Mouse (Mus musculus) liver, embryonic 14.5 days (tissue): ENCODE results near the gene Methig1. TPM values are rescaled to one million over a fixed set of nuclear protein-coding genes. Genes with fewer than 3 reads are reported as not detected.
"Not testable (repeated sequence)": the region's sequence is repeated elsewhere in the genome, so short reads cannot be mapped to it uniquely, and the experiment has no call there.

Experiments used
- ATAC-seq: fragments of 200-750 bp; cut with Nextera tagmentation; 2 replicates; pipeline ENCODE4 v1.8.0; 2017; ENCODE audit warnings: moderate number of reproducible peaks, mild to moderate bottlenecking, moderate library complexity; ENCODE audit not compliant: insufficient read depth
- DNase-seq, 3 experiments: peaks; one replicate each; pipeline ENCODE4 v3.0.0-alpha.2; 2012 to 2013; ENCODE audit warnings: low read depth in 3 of 3, low spot score in 3 of 3
- H3K27ac ChIP-seq: fragments of 300-500 bp; sonication (generic); 2 replicates; pipeline ENCODE4 v1.5.1; 2014; ENCODE audit warnings: moderate library complexity, mild to moderate bottlenecking, control low read depth, inconsistent platforms
- H3K27me3 ChIP-seq: fragments of 300-500 bp; sonication (generic); 2 replicates; pipeline ENCODE4 v1.6.1; 2014; ENCODE audit warnings: mild to moderate bottlenecking, low read length, moderate library complexity; ENCODE audit not compliant: control insufficient read depth, insufficient read depth
- H3K36me3 ChIP-seq: fragments of 300-500 bp; sonication (generic); replicated peaks from 2 replicates; pipeline ENCODE4 v1.6.1; 2014; ENCODE audit warnings: low read depth; ENCODE audit not compliant: control insufficient read depth, insufficient read depth
- H3K4me1 ChIP-seq, 2 experiments: fragments of 200-500 bp in 1 of 2; fragments of 300-500 bp in 1 of 2; sonication (generic) in 1 of 2; replicated peaks; 2 replicates each; pipeline ENCODE4 v1.6.1; 2012 to 2014; ENCODE audit warnings: antibody characterized with exemption in 1 of 2, inconsistent platforms in 1 of 2, low read length in 1 of 2; ENCODE audit not compliant: control insufficient read depth in 2 of 2, insufficient read depth in 2 of 2
- H3K4me2 ChIP-seq: fragments of 300-500 bp; sonication (generic); 2 replicates; pipeline ENCODE4 v1.6.1; 2014; ENCODE audit warnings: low read depth, mild to moderate bottlenecking, control low read depth, moderate library complexity
- H3K4me3 ChIP-seq, 2 experiments: fragments of 200-500 bp in 1 of 2; fragments of 300-500 bp in 1 of 2; sonication (generic) in 1 of 2; 2 replicates each; pipeline ENCODE4 v1.5.1; 2012 to 2014; ENCODE audit warnings: low read depth in 2 of 2, low read length in 2 of 2, mild to moderate bottlenecking in 2 of 2, control low read depth in 1 of 2, inconsistent platforms in 1 of 2, moderate library complexity in 1 of 2; ENCODE audit not compliant: insufficient read depth in 1 of 2
- H3K9ac ChIP-seq: fragments of 300-500 bp; sonication (generic); replicated peaks from 2 replicates; pipeline ENCODE4 v1.6.1; 2014; ENCODE audit warnings: mild to moderate bottlenecking, control low read depth, moderate library complexity
- H3K9me3 ChIP-seq: fragments of 300-500 bp; sonication (generic); 2 replicates; pipeline ENCODE4 v1.6.1; 2016; ENCODE audit warnings: low read length, mixed read lengths; ENCODE audit not compliant: control insufficient read depth
- CTCF ChIP-seq: IDR thresholded peaks from 2 replicates; pipeline ENCODE4 v1.5.1; 2016; ENCODE audit warnings: antibody characterized with exemption, low read depth, control low read depth
- EP300 ChIP-seq: IDR thresholded peaks from 2 replicates; pipeline ENCODE4 v1.6.1; 2016; ENCODE audit warnings: antibody characterized with exemption, low read depth
- WGBS: fragments of 180-500 bp; shearing (Covaris S2); extraction: QIAGEN DNeasy Blood & Tissue Kit; methylation state at CpG from one replicate; pipeline ENCODE4 v1.1.7; 2014; ENCODE audit not compliant: insufficient replicate concordance; 5-methylcytosine and 5-hydroxymethylcytosine counted together
- polyA plus RNA-seq, 2 experiments: library from polyadenylated mRNA; depleted of rRNA in 1 of 2; stranded (reverse) in 1 of 2; unstranded in 1 of 2; fragments of >200 nt; fragmentation: Nextera tagmentation in 1 of 2; extraction: Ambion mirVana in 1 of 2; gene quantifications; 2 replicates each; pipeline versions ENCODE4 v1.2.1 to v1.2.3; 2012 to 2014

The Methig1 gene
- polyA plus RNA-seq, 2 experiments, result 0.04 to 0.09 TPM

- H3K4me2 ChIP-seq, result not testable (repeated sequence)
- 25% methylated on average over 11 of the region's 11 CpGs for WGBS
Observed at GRCm38 (mm10) chr15:100307438-100308096, 45.4 kb upstream of the Methig1 start.

GRCm38 (mm10) chr15:100312346-100312745 lies 40.6 kb upstream of the Methig1 start:
- H3K4me1 ChIP-seq, result peaks cover 0 to 1% of the 10 kb centered on the region in 2 experiments; a peak in 1 of 4 replicates
- no peaks in the 10 kb centered on the region for H3K9me3 ChIP-seq
- H3K4me3 ChIP-seq, result no peak overlapping the region
- no peak overlapping the region for H3K4me2 ChIP-seq
- DNase-seq (no peak), ATAC-seq (no peak)
- 18% methylated on average over 2 of the region's 2 CpGs for WGBS
- no peaks in the 10 kb centered on the region for H3K27me3 ChIP-seq
- H3K9ac ChIP-seq, result no peak overlapping the region; the same call in 1 of the 2 replicates
- H3K27ac ChIP-seq, result no peak overlapping the region
- no peak for TF ChIP-seq CTCF
- TF ChIP-seq EP300, result no peak
- H3K36me3 ChIP-seq, result no peaks in the 10 kb centered on the region

More at GRCm38 (mm10) chr15:100307438-100308096, 45.4 kb upstream of the Methig1 start:
- not testable (repeated sequence) for H3K4me3 ChIP-seq, H3K9ac ChIP-seq, H3K36me3 ChIP-seq, H3K9me3 ChIP-seq, H3K27ac ChIP-seq, H3K27me3 ChIP-seq
- TF ChIP-seq CTCF, result peak; percentile 78
- DNase-seq, result peak; percentile 43 to 53 (median 47)
- peak; percentile 40; the same call in 1 of the 2 replicates for ATAC-seq
- H3K4me1 ChIP-seq, result peaks cover 8 to 16% of the 10 kb centered on the region in 2 experiments

GRCm38 (mm10) chr15:100314448-100315145 lies 38.4 kb upstream of the Methig1 start:
- H3K27ac ChIP-seq, result no peak overlapping the region
- H3K27me3 ChIP-seq, result no peaks in the 10 kb centered on the region
- ATAC-seq (no peak), DNase-seq (no peak)
- TF ChIP-seq EP300 (no peak), CTCF (no peak)
- no peak overlapping the region for H3K4me3 ChIP-seq
- H3K4me1 ChIP-seq, result peaks cover 0 to 7% of the 10 kb centered on the region in 2 experiments; a peak in 2 of 4 replicates
- no peaks in the 10 kb centered on the region for H3K36me3 ChIP-seq
- 85% methylated on average over 5 of the region's 5 CpGs for WGBS
- no peak overlapping the region for H3K9ac ChIP-seq
- H3K4me2 ChIP-seq, result no peak overlapping the region
- no peaks in the 10 kb centered on the region for H3K9me3 ChIP-seq

DNA sequence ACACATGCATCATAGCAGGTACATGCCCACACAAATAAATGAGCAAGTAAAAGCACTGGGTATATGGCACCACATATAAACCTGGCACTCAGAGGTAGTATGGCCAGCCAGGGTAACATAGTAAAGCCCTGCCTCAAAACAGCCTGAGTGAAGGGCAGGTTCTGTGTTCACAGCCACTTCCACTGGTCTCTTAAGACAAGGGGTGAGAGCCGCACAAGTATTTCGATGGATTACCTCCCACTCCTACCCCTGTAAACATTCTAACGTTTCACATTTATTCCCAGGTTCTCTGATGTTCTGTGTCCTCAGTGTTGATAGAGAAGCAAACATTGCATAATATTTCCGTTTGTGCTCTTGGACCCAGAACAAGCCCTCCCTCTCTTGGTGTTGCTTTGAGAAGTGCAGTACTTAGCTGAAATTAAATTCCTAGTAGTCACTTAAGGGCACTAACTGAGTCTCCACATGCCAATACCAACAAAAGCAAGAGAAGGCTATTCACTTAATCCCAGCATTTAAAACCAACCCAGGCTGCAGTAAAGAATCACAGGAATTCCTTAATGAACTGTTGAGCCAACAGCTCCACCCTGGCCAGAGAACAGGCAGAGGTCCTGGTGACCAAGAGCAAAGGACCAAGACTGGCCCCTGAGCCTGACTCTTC lies 34.8 kb upstream of the Methig1 start:
- H3K27ac ChIP-seq, result not testable (repeated sequence)

DNA sequence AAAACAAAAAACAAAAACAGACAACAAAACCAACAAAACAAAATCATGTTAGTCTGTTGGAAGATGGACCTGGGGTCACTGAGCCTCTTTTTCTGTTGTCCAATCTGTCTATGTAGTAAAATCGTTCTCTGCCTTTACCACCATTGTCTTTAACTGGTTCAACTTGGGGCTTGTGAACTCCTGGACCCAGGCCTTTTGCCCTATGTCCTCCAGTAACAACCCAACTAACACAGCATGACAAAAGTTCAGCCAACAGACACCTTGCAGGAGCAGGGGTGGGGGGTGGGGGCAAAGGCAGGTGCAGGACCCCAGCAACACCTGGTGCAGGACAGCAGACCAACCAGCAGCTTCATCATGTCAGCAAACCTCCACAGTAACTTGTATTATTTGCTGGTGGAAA lies 33.1 kb upstream of the Methig1 start:
- peaks cover 0 to 11% of the 10 kb centered on the region in 2 experiments; a peak in 2 of 4 replicates for H3K4me1 ChIP-seq
- no peak for ATAC-seq
- H3K36me3 ChIP-seq, result no peaks in the 10 kb centered on the region
- WGBS, result 48% methylated on average over 1 of the region's 1 CpGs
- no peak for DNase-seq
- no peak overlapping the region for H3K27ac ChIP-seq
- H3K9ac ChIP-seq, result no peak overlapping the region
- no peak overlapping the region for H3K4me3 ChIP-seq
- H3K27me3 ChIP-seq, result no peaks in the 10 kb centered on the region
- no peaks in the 10 kb centered on the region for H3K9me3 ChIP-seq
- no peak overlapping the region for H3K4me2 ChIP-seq
- TF ChIP-seq CTCF (no peak), EP300 (no peak)

More for the DNA sequence above, 34.8 kb upstream of the Methig1 start:
- not testable (repeated sequence) for H3K27me3 ChIP-seq, H3K4me1 ChIP-seq, DNase-seq, H3K4me3 ChIP-seq, H3K9ac ChIP-seq, H3K4me2 ChIP-seq, H3K36me3 ChIP-seq, ATAC-seq, H3K9me3 ChIP-seq
- 60% methylated on average over 4 of the region's 4 CpGs for WGBS
